Mouse (Mus musculus) layer of hippocampus, postnatal 25 days (tissue): ENCODE data around the gene Mc1r. TPM values are rescaled to one million over a fixed set of nuclear protein-coding genes. Genes with fewer than 3 reads are reported as not detected.

Experiments
- DNase-seq, 2 experiments: peaks; one replicate each; pipeline ENCODE4 v3.0.0; 2022; ENCODE audit warnings: mixed read lengths in 2 of 2, low spot score in 1 of 2; ENCODE audit errors: extremely low spot score in 1 of 2
- total RNA-seq, 2 experiments: library from RNA; stranded (reverse); gene quantifications; 2 replicates each; pipeline ENCODE4 v1.2.3; 2021

Mc1r gene
- total RNA-seq: under 1 TPM in 1 of 2 experiments, not detected in 1; 0.10 TPM

DNA sequence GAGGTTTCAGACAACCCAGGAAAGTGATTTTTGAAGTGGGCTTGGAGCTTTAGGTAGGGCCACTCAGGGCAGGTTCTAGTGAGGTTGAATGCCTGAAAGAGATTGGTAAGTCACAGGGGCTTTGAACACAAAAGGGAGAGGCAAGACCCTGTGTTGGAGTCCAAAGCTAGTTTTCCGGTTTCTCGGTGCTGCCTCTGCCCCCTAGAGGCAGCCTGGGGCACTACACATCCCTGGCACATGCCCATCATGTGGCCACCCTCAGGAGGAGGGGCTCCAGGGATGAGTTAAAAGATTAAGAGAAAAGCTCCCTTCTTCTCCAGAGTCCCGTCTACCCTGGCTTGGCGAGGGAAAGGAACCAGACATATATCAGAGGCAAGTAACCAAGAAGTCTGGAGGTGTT lies at the start of gene Mc1r:
TSS of gene Mc1r (plus strand) at position 322 of the 400 bp plus-strand sequence.
- peak; percentile 63 to 76 for DNase-seq

DNA sequence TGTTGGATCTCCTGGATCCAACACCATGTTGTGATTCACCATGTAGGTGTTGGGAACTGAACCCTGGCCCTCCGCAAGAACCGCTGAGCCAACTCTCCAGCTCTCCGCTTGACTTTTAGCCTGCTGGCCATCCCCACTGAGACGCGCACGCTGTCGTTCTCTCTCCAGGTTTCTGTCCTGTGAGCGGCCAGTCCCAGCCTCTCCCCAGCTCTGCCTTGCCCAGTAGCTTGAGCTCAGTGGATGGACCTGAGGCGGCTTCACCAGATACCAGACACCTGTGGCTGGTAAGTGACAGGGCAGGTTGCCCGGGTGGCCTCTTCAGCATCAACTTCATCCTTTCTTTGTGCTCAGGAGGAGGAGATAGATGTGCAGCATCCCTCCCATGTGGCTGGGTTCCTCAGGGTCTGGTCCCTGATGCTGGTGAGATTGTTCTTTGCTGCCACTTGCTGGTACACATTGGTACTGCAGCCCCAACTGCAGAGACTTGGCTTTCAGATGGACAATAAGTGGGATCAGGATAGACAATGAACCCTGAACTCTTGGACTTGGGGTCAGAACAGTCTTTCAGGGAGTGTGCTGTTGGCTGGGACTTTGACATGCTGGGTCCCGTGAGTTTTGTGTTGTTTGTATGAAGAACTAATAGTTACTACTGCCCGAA lies 45.7 kb upstream of the Mc1r start:
- DNase-seq: peak; percentile 80 to 97

DNA sequence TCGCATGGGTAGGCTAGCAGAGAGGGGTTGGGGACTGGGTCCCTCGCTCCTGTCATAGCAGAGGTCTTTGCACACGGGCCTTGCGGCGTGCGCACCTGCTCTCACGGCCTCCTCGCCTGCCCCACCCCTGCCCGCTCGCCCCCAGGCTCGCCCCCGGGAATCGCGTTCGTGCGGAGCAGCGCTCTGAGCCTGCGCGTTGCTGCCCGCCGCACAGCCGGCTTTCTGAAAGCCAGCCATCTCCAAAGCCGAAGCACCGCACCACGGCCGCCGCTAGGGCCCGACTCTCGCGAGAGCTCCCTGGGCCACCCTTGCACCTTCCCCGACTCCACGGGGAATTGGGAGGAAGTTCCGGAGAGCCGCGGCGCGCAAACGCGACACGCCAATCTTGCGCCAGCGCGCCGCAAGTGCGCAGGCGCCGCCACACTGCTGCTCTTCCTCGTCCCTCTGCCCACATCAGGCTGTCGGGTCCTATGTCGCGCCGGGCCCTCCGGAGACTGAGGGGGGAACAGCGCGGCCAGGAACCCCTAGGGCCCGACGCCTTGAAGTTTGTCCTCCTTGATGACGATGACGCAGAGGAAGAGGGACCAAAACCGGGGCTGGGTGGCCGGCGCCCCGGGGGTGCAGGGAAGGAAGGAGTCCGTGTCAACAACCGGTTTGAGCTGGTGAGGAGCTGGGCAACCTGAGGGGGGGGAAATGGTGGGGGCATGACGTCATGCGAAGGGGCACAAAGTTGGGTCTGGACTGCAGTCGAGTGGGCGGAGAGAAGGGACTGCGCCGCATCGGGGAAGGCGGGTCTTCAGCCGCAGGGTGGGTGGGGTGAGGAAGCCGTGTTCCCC lies 33.3 kb upstream of the Mc1r start, which contains the start of gene Tcf25:
TSS of gene Tcf25 (plus strand) at position 351 of the 836 bp plus-strand sequence.
- DNase-seq: peak; percentile 89 to 91

DNA sequence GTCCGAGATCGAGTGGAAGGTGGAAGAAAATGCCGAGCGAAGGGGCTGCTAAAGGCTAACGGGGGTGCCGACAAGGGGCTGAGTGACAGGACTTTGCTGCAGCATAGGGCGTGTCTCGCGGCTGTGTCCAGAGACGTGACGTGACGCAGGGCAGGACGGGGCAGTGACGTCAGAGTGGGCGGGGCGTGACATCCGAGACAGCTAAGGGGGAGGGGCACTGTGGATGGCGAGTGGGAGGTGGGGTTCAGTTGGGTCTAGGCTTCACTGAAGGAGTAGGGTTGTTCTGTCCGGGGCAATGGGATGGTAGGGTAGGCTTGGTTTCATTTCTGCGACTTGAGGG lies 32.7 kb upstream of the Mc1r start:
- DNase-seq: peak; percentile 87 to 94

DNA sequence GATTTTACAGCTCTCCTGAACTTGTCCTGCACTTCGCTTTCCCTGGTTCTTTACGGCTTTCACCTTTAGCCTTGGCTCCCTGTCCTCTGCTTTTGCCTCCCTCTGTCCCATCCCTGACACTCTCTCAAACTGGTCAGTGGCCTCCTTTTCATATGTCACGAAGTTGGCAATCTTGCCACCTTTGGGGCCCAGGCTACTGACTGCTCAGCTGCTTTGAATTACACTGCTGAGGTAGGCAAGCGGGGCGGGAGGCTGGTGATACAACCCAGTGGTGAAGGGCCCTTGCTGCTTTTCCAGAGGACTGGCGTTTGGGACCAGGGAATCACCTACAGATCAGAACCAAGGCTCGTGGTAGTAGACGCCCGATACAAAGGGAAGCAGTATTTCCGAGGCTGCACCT lies 31.2 kb upstream of the Mc1r start:
- no peak for DNase-seq

DNA sequence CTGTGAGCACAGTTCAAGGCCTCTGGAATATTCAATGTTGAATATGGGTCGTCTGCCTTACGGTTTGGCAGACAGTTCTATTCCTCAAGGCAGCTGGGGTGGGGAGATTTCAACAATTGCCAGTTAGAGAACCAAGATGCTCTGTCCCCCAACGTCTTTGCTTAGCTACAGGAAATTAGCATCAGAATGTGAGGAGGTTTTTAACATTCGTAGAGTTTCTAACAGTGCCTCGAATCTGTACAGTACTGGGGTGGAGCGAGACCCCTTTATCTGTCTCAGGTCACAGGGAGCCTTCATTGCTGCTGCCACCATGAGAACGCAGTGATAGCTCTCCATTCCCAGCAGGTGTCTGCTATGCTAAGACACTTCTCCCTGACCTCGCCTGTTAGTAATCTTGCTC lies 30.8 kb upstream of the Mc1r start:
- DNase-seq: no peak

DNA sequence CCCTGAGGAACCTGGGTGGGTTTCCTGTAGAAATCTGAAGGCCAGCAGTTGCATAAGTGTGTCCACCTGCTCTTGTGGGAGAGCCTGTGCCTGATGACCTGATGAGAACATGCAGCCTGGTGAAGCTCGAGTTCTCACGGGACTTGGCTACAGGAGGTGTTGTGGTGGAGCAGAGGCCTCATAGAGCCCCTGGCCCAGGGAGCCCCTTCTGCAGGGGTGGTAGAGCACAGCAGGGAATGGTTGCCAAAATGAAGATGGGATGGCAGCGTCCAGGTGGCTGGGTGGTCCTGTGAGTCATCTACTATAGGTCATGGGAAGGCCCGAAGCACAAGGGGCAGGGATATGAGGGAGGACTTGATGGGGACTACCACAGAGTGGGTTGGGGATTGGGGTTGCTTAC lies 25.2 kb upstream of the Mc1r start:
- DNase-seq: no peak

DNA sequence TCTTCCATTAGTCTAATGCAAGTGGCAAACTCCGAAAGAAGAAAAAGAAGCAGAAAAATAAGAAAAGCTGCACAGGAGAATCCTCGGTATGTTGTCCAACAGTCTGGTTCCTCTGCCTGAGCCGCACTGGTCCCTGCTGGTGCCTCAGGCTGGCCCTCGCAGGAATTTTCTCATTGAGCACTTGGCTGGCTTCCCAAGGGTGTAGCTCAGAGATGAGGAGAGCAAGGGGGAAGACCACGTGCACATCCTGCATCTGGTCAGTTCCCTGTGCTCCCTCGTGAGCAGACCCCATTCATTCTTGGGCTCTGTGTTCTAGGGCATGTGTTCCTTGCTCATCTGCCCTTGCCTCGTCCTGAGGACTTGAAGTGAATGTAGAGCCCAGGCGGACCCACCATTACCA lies 24.4 kb upstream of the Mc1r start:
- DNase-seq: no peak

DNA sequence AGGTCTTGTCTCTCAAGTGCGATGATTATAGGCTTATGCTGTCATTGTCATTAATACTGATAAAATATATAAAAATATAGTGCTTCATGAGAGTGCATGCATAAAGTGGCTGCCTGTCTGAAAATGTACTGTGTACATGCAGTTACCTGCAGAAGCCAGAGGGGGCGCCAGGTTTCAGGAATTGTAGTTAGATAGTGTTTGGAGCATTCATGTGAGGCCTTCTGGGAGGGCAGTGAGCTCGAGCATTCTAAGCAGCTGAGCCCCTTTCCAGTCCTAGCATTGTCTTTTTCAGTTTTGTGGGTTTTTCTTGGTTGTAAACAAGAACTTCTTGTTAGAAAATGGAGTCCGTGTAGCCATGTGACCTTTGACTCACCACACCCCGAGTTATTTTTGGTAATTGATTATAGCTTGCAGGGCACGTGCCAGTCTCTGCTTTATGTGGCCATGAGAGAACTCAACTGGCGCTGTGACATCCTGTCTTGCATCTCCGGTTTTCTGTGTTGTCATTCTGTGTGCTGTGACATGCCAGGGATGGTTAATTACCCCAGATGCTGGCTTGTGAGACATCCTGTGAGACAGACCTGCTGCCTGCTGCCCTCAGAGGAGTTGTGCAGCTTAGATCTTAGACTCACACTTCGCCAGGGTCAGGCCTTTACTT lies 21.9 kb upstream of the Mc1r start:
- DNase-seq: peak in 1 of 2 experiments; percentile 39

DNA sequence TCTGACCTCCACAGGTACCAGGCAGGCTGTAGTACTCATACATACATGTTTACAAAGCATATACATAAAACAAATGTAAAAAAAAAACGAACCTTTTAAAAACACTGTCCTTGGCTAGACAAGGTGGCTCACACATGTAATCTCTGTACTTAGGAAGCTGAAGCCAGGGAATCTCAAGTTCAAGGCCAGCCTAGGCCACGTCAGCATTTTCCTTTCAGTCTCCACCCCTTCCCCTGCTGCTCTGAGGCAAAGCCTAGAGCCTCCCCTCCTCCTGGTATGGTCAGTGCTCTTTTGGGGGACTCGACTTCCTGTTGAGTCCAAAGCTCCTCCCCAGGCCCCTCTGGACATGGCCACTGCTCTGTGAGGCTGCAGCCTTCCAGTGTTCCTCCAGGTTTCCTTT lies 19.9 kb upstream of the Mc1r start:
- DNase-seq: no peak

DNA sequence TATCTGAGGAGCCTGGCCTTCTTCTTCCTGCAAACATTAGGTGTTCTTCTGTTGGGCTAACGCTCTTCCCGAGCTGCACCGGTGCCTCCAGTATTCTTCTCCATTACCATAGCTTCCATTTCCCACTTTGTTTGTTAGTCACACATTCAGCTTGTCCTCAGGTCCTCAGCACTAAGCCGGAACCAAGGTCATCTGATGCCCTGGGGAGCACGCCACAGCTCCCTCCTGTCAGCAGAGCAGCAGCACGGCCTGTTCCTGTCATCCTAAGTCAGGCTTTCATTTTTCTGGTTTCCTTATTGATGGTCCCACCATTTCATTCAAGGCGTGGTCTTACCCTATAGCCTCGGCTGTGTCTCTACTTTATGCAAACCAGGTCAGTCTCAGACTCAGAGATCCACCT lies 19.1 kb upstream of the Mc1r start:
- DNase-seq: no peak

DNA sequence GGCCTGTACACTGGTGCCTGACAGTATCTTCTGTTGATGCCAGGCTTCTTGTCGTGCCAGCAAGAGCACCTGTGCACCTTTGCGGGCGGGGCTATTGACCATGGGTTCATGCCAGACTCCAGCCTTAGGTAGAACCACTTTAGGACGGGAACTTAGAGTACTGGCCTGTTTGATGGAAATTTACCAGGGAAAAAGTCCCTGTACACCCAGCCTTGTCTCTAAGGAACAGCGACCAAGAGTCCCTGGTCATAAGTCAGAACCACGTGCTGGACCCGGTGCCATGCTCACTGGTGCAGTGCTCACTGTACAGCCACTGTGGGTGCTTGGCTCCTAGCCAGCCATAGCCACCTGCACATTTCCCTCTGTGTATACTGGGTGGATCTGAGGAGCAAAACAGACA lies 17.9 kb upstream of the Mc1r start:
- DNase-seq: no peak

DNA sequence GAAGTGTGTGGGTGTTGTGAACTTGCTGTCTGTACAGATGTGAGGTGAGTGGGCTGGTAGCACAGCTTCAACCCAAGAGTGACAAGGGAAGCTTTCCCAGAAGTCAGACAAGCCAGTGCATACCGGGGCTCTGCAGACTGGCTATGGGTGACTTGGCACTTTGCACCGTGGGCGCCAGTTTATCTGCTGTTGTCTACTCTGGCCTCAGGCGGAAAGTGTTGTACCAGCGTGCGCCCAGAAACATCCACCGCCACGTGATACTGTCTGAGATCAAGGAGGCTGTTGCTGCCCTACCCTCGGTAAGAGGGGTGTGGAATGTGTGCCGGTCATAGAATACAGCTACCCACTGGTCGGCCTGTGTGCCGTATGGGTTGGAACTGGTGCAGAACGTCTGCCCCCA lies 8.6 kb upstream of the Mc1r start:
- no peak for DNase-seq

DNA sequence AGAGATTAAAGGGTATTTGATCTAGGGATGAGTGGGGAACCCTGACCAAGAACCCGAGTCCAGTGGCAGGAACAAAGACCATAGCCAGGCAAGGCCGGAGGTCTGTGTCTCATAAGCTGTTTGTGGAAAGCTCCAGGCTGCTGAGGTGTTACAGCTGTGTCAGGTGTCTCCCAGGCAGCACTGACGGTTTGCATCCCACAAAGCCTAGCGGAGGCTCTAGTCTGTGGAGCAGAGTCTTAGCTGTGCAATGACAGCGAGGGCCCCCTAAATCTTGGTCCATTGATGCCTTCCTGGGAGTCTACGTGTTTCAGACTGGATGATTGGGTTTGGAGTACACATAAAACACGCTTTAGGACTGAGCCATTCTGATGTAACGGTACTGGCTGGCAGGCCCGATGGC lies 5.0 kb upstream of the Mc1r start:
- DNase-seq: no peak

DNA sequence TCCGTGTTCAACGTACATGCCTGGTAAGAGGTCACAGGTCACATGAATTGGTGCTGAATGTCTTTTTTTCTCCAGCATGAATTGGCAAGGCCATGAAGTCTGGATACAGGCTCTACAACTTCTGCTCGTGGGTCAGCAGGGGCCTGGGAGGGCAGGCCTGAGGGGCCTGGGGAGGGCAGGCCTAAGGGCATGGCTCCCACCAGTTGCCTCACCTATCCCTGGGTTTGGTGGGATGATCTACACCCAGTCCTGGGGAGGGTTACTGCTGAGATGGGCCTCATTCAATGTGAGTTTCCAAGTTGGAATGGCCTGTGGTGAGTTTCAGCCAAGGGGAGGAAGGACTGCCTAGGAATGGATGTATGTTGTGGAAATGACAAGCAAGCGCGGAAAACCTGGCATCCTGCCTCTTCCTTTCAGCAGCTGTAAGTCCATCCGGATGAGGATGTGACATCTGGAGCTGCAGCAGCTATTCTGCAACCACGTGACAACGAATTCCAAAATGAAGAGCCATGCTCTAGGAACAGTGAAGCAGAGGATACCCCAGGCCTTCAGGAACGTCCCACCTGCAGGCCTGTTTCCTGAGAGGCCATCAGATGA lies 4.1 kb upstream of the Mc1r start:
- no peak for DNase-seq

DNA sequence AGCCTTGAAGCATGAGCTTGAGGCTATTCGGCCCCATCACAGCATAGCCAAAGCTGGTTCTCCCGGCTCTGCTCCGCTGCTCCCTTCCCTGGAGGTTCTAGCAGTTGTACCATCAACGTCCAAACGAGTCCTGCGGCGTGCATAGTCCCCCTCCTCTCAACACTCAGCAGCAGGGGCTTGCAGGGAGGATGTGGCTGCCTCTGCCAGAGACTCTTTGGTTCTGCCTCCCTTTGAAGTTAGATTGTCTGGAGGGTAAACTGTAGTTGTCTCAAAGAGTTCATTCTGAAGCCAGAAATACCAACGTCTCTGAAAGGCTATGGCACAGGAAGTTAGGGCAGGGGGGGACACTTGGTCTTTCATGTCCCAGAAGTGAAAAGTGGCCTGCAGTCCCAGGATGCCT lies 2.4 kb upstream of the Mc1r start:
- no peak for DNase-seq

DNA sequence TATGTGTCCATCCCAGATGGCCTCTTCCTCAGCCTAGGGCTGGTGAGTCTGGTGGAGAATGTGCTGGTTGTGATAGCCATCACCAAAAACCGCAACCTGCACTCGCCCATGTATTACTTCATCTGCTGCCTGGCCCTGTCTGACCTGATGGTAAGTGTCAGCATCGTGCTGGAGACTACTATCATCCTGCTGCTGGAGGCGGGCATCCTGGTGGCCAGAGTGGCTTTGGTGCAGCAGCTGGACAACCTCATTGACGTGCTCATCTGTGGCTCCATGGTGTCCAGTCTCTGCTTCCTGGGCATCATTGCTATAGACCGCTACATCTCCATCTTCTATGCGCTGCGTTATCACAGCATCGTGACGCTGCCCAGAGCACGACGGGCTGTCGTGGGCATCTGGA lies 705 bp downstream of the Mc1r start:
- DNase-seq: no peak

DNA sequence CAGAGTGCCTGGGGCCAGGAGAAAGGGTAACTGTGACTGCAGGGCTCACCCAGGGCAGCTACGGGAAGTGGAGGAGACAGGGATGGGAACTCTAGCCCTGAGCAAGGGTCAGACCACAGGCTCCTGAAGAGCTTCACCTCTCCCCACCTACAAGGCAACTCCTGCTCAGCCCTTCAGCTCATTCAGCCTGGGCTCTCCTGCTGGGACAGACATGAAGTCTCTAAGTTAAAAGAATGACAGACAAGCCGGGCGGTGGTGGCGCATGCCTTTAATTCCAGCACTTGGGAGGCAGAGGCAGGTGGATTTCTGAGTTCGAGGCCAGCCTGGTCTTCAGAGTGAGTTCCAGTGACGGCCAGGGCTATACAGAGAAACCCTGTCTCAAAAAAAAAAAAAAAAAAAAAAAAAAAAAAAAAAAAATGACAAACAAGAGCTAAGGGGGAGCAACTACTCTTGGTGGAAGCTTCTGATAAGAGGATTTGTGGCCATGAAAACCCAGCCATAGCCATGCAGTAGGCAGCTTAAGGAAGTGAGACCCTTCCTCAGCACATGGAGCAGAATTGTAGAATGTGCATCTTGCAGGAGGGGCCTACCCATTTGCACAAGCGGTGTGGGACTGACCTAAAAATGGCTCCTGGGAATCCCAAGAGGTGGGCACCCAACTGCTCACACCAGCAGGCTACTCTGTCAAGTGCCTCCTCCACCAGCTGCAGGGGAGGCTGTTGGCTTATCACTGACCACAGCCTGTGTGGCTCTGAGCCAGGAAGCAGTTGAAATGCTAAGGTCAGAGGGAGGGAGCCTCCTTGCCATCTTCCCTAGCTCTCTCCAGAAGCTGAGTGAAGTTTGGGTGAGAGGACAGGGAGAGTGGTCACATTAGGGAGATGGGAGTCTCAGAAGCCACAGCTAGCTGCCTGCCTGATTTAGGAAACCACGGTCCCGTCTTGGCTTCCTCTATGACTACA lies 2.0 kb downstream of the Mc1r start:
- DNase-seq: no peak

DNA sequence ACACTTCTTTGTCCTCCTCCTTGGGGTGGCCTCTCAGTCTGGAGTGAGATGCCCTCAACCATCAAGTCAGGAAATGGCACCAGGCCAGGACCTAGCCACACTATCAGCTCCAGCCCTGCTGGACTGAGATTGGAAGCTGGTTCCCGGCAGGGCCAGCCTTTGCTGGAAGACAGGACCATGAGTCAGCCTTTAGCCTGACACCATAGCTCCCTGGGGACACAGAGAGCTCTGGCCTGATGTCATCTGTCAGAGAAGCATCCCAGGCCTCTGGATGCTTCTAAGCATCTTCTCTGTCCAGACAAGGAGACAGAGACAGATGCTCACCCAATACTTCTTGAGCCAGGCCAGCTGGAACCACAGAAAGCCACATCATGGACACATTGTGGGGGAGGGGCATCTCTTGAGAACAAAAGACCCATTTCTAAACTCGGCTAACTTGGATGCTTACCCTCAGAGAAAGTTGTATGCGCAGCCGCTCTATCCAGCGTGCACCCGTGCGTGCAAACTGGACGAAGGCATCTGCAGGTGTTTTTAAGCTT lies 3.2 kb downstream of the Mc1r start:
- no peak for DNase-seq

DNA sequence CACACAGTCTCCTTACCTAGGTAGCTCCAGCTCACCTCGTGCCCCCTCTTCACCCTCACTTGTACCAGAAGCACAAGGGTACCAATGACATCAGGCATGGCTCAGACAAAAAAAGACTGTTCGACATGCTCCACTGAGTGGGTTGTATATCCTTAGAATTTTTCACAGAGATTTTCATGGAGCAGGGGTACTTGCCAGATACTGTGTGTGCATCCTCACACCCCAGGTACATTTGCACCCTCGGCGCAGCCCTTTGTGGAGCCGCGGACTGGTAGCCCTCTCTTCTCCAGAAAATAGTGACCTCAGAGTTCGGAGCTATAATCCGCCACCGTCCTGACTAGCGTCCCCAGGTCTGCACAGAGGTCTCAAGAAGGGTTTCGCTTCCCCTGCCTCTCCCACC lies 3.9 kb downstream of the Mc1r start:
- DNase-seq: peak in 1 of 2 experiments; percentile 38
